Mouse (Mus musculus): Measurements from ENCODE around the gene Hamp2.
A peak's percentile ranks its signal among the peaks of the same experiment; 100 is the strongest.
"Not testable (repeated sequence)": the region's sequence is repeated elsewhere in the genome, so short reads cannot be mapped to it uniquely, and the experiment has no call there.

Gene Hamp2

DNA sequence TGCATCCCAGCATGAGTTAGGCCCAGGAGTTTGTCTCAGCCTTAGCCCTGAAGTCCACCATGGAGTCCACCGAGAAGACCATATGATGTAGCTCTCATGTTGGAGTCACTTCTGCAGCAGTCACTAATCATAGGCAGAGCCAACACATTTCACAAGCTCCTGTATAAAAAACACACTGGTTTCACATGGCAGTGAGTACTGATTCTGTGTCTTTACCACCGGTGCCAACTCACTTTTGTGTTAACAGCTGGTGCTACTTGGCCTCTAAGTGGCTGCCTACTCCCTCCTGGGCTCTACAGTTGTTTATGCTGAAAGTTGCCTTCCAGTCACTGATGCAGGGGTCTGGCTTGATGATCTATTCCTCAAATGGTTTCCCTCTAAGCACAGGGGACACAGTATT lies at the start of gene Hamp2:
Gene Hamp2 (minus strand): TSS at position 101 of the 400 bp plus-strand sequence.
- not testable (repeated sequence) for DNase-seq

DNA sequence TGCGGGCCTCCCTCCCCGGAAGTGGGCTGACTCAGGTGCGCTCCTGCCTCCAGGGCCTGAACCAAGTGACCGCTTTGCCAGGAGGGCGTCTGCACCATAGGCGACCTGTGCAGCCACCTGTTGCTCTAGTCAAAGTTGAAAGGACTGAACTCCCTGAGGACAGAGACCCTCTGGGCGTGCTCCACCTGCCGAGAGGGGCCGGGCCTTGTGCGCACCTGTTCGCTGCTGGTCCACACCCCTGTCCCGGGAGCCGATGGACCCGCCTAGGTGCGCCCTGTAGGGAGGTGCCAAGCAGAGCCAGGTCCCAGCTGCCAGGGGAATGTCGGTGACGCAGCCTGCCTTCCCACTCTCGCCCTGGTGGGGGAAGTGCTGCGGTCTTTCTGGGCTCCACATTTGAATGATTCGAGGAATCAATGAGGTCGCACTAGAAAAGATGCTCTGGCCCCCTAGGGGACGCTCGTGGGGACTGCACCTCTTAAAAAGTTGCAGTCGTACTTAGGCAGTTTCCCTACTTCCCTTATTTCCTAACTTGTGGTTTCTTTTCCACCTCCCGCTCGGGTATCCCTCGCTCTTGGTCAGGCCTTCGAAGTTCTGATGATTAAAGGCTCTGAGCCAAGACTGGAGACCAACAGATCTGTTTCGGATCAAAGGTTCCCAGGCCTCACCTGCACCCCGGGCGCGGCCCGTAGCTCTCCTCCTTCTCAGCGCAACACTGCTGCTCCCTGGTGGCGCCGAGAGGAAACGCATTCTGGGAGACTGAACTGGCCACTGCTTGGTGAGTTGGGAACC lies 49.2 kb upstream of the Hamp2 start, which contains the start of gene Fam187b:
Gene Fam187b (plus strand): TSS at position 290 of the 789 bp plus-strand sequence.
- DNase-seq, result peak; percentile 91 to 94

DNA sequence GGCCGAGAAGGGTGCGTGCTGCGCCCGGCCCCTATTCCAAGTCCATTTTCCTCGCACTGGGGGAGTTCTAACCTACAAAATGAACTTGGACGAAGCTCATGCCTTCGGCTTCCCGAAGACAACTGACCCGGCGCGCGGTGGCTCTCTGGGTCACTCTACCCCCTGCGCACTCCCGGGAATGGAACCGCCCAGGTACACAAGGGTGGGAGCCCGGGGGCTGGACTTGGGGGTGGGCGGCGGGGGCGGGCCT lies 48.7 kb upstream of the Hamp2 start, which contains the start of gene Lsr:
Gene Lsr (minus strand): TSS at position 214 of the 250 bp plus-strand sequence.
- peak in 1 of 2 experiments; percentile 92 for DNase-seq

DNA sequence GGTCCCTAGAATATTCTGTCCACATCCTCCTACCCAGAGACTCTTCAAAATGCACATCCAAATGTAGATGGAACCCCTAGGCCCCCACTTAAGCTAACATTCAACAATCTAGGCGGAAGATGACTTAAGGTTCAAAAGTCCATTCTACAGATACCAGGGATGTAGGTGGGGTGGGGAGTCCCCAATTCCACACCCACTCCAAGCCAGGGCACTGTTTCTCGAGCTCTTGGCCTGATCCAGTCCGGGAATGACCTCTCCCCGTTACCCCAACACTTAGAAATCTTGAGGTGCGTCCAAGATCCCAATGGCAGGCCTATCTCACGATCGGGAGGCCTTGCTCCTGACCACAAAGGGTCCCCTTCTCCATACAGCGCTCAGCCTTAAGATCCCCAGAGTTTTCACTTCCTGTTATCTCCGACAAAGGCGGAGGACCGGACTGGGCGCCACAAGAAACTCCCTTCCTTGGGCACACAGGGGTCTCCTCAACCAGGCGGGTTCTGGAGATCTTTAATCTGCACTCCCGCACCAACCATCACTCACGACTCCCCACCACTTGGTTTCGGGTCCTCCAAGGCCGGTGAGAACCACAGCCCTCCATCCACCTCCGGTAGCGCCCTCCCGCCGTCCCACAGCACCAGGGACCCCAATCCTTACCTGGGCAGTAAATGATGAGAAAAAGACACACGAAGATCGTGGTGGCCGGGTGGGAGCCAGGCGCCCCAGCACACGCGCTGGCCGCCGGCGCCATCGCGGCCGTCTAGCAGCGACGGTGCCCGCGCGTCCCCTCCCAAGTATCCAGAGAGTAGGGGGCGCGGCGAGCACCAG lies 48.2 kb upstream of the Hamp2 start:
- no peak for DNase-seq

DNA sequence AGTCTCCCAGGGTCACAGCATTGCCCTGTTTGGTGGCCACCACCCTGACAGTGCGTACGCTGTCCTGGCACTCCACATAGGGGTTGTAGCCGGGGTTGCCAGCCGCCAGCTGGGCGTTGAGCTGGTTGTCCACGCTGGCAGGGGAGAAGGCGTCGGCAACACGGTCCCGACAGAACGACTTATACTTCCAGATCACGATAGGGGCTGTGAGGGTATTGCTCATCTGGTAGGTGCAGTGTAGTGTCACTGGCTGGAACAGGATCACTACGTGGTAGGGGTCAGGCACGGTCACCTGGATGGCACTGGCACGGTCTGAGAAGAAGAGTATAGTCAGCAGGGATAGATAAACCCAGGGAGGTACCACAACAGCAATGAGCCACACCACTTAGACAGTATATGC lies 47.4 kb upstream of the Hamp2 start:
- DNase-seq, result no peak

DNA sequence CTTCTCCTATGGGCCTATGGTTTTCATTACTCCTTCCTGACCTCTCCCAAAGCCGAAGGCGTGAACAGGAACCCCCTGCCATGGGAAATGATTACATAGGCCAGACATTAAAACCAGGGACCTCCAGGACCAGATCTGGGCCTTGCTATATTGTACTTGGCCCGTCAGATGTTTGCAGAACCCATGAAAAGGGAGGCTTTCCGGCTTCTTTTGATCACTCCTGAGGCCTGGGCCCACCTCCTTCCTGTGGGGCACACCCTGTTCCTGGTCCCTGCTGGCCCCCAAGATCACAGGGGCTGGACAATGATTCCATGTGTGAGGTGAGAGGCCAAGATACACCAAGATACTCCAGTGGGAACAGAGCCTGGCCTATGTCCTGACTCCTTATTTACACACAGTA lies 44.7 kb upstream of the Hamp2 start:
- DNase-seq, result no peak

DNA sequence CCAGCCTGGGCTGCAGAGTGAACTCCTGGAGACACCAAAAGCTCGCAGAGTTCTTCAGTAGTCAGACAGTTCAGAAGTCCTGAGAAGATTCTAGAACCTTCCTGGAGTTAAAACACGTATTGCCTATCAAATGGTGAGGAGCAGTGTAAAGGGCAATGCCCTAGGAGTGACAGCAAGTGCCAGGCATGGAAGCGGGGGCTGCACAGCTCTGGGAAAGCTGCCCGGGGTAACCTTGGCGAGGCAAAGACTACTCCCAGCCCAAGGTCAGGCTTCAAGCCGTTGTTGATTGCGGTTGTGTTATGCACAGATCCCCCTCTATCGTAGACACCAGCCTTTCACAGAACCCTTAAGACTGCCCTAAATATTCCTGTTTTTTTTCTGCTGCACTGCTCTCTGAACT lies 44.1 kb upstream of the Hamp2 start:
- DNase-seq, result no peak

DNA sequence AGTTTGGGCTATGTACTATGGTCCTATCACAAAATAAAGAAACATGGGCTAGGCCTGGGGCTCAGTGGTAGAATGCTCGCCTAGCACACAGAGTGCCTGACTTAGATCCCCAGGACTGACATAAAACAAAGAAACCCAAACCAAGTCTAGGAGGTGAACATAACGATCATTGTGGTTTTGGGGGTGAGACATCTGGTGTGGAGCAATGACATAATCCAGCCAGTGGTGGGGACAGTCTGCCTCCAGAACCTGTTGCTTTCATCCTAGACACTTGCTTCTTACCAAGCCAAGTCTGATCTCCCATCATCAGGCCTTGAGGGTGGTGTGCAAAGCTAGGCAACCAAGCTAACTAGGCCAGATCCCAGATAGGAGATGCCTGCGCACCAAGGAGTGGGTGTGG lies 42.2 kb upstream of the Hamp2 start:
- no peak for DNase-seq

DNA sequence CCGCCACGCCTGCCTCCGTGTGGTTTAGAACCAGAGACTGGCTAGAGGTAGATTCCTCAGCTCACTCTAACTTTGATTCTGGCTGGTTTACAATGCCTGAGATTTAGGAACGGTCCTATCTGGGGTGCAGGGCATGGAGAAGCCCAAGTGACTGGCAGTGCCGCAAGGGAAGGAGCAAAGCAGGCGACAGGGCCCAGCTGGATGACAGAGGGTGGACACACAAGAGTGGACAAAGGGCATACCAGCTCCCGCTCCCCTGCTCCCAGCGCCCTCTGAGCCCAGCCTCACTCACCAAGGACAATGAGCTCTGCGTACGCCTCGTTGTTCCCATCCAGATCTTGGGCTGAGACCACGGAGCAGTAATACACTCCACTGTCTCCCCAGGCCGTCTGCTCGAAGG lies 41.2 kb upstream of the Hamp2 start:
- DNase-seq, result peak in 1 of 2 experiments; percentile 39

DNA sequence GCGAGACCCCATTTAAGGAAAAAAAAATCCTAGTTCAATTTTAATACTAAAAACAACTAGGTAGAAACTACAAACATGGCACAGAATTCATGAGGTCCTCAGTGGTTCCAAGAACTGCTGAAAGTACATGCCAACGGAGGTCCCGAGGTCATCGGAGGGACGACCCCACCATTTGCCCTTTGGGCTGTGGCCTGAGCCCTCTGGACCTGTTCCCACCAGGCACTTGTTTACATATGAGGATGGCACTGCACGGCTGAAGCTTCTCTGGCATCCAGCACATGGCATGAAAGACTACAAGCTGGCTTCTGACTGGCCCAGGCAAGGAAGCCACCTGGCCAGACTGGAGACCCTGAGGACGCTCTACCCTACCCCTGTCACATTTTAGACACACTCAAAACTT lies 39.9 kb upstream of the Hamp2 start:
- DNase-seq, result peak in 1 of 2 experiments; percentile 54

DNA sequence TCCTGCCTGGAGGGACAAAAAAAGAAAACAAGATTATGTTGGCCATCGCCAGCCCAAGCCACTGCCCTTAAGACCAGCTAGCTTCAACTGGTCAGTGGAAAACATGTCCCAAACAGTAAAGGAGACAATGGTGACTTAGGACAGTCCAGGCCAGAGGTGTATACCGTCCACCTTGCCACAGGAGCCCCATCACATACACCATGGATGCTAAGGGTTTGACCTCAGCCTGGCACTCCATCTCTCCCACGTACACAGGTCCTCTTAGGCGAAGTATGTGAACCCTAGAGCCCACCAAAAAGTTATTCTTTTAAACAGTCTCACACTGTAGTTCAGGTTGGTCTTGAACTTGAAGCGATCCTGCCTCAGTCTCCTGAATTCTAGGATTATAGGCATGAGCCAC lies 38.4 kb upstream of the Hamp2 start:
- DNase-seq, result no peak

DNA sequence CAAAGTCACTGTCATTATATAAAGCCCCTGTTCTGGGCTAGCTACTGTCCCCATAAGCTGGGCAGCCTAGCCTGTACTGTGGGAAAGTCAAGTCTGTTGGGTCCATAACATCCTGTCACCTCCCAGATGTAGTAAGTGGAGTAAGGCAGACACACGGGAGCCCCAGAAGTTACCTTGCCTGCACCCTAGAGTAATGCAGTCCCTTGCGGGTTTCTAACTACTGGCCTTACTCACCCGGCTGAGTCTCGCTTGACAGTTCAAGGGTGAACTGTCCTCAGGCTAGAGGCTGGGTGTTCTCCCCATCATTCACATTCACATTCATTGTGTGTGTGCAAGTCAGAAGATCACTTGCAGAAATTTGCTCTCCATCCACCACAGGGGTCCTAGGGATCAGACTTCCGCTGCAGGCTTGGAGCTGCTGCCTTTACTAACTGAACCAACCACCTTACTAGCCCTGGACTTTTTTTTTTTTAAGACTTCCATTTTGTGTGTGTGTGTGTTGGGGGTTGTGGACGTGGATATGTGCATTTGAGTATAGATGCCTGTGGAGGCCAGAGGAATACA lies 35.4 kb upstream of the Hamp2 start:
- peak in 1 of 2 experiments; percentile 30 for DNase-seq

DNA sequence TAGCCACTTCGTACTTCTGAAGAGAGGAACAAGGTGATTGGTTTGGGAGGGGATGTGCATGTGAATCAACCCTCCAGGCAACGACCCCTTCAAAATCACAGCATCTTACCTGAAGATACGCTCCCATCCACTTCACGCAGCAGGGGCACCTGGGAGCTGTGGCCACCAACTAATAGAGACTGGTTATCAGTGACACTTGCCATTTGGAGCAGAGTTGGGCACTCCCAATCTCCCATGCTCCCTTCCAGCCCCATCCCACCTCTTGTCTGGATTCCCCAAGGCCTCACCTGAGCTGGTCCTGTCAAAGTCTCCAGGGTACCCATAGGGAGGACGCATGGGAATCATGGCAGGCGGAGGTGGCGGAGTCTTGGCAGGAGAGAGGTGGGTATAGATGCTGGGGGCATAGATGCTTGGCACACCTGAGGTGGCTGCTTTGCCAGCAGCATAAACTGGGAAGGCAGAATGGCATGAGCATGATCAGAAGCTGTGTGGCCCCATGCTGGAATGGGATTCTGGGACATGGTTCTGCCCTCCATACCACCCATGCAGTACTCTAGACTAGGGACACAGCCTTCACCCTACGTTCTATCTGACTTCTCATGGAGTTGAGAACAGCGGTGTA lies 34.5 kb upstream of the Hamp2 start:
- peak in 1 of 2 experiments; percentile 37 for DNase-seq

DNA sequence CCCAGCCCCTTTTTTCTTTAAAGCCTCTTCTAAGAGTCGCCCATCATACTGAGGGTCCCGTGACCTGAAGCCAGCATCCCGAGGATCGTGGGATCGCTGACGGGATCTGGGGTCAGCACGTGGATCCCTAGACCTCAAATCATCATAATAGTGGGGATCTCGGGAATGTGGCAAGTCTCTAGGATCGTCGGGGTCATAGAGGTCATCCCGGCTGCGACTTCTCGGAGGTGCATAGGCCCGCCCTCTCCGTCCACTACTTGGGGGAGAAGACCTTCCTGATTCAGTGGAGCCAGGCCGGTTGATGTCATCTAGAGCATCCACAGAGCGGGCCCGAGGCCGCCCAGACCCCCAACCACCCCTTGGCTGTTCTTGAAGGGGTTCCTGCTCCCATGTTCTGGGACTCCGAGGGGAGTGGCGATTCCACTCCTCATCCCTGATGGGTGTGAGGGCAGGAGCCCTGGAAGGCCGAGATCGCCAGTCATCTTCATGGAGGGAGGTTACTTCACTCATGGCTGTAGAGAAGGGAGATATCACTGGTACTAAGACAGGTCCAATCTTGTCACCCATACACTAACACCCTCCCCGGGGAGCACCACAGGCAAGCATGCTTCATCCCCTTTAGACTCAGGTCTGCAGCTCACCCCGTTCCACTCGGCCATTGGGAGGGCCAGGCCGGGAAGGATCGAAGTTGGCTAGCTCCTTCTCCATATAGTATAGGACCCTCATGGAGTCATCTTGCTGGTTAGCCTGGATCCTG lies 33.8 kb upstream of the Hamp2 start:
- DNase-seq, result peak in 1 of 2 experiments; percentile 49

DNA sequence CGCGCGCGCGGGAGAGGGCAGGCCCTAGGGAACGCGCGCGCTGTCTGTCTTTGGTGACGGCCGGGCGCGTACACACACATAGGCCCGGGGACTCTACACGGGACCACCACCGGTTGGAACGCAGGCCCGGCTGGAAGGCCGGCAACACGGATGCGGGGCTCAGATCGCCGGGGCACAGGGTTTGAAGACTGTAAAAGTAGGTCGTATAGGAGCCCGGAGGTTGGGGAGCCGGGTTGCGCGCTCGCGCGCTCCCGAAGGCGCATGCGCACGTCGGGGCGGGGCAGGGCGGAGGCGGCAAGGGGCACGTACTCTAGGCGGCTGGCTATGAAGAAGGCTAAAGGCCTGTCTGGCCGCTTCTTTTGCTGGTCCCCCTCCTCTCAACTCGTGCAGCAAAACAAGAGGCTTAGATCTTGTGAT lies 32.9 kb upstream of the Hamp2 start:
- DNase-seq, result peak; percentile 89 to 95

DNA sequence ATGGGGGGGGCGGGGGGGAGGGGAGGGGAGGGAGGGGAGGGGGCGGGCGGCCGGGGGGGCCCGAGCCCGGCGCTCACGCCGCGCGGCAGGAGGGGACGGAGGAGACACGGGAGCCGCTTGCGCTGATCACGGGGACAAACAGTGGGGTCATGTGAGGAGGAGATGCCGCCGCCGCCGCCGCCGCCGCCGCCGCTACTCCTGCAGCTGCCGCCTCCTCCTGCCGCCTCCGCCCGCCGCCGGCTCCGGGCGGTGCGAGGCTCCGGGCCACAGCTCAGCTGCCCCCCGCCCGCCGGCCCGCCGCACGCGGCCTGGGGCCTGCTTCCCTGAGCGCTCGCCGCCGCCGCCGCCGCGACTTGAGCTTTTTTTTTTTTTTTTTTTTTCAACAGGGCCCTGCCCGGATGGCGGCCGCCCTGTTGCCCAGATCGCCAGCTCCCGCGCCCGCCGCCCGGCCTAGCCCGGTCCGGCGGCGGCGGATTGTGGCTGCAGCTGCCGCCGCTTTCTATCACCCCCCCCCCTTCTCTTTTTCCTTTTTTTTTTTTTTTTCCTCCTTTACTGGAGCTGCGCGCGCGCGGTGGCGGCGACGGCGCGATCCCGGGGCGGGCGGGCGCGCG lies 32.4 kb upstream of the Hamp2 start, which contains the start of gene Usf2:
Gene Usf2 (minus strand): TSS at position 48 of the 611 bp plus-strand sequence.
- peak; percentile 82 to 95 for DNase-seq

DNA sequence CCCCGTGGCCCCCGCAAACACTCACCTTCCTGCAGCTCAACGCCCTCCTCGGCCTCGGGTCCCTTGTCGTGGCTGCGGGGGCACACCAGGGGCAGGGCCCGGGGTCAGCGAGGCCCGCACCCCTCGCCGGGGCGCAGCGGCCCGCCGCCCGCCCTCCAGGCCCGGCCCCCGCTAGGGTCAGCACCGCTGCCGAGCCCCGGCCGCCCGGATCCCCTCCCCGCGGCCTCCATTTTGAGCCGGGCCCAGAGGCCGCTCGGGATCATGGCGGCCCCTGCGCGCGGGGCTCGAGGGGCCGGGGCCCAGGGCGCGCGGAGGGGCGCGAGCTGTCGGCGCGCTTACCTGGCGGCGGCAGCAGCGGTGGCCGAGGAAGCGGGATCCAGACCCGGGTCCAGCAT lies 31.9 kb upstream of the Hamp2 start:
- peak in 1 of 2 experiments; percentile 29 for DNase-seq

DNA sequence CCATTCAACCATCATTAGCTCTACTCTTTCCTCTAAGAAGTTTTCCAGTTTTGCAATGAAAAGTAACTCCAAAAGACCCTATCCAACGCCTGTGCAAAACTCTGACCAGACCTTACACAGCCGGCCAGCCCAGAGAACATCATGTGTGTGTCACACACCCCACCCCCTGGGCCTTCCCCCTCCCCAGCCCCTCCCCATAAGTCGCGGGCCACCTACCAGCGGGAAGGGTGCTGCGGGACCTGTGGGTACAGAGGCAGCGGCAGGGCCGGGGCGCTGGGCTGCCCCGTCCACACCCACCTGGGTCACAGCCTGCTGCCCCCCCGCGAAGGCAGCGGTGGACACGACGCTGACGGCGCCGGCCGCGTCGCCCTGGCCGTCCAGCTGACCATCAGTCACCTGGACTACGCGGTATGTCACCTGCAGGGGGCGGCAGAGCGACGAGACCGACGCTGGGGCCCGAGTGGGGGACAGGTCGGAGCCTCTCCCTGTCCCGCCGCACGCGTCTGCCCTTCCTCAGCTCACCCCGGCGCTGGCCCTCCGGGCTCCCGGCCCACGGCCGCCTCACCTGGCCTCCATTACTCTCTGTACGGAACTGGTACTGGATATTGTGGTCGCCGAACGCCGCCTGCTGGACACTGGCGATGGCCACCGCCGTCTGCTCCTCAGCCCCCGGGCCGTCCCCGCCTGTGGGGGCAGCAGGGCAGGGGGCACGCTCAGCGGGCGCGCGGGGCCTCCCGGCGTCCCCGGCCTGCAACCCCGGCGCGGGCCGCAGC lies 31.3 kb upstream of the Hamp2 start:
- DNase-seq, result peak; percentile 94 to 95

DNA sequence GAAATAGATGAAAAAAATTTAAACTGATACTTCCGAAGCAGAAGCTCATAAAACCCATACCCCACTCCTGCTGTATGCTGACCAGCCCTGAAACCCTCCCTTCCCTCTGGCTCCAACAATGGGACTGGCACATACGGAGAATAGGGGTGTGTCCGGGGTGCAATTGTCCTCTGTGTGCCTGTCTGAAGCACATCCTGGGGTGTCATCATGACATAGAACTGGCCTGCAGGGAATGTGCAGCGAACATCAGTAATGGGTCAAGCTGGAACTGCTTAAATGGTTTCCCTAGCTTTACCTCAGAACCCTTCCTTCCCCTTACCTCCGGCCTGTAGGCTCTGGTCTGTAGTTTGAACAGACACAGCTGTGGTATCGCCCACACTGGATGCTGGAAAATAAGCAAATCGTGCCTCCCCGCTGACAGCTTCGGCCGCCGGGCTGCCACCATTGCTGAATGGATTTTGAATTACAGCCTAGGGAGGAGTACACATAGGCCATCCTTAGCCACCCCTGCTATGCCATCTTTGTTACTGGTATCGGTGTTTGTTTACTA lies 30.6 kb upstream of the Hamp2 start:
- DNase-seq, result no peak

DNA sequence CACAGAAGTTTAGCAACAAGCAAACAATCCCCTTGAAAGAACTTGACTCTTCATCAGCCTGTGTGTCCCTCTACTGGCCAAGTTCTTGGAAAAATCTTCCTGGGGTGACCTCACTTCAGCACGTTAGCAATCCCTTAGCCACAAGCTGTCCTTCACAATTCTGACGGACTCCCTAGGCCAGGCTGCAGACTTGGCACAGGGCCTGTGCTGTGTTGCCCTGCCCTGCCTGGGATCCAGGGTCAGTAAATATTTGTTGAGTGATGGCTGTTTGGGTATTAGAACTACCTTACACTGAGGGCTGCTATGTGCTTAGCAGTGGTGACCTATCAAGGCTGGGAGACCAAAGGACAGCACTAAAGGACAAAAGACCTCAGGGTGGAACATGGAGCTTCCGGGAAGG lies 29.6 kb upstream of the Hamp2 start:
- DNase-seq, result peak in 1 of 2 experiments; percentile 47

DNA sequence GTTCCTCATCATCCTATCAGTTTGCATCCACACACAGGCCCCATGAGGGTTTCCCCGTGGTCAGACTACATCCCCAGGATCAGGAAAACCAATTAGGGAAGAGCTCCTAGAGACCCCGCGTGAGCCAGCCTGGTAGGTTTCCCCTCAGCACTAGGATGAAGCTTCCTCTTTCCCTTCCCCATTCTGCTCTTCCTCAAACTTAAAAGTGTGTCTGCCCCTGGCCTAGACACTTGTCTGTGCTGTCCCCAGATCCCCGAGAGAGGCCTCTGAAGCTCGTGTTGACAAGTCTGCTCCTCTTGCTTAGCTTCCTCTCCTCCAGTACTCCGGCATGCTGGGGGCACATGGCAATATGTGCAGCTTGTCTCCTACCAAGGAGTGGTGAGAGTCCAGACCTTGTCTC lies 29.0 kb upstream of the Hamp2 start:
- peak in 1 of 2 experiments; percentile 35 for DNase-seq

All from kidney, postnatal 25 days (tissue).